Mouse (Mus musculus): ENCODE data around the gene Sphk2. TPM values are rescaled to one million over a fixed set of nuclear protein-coding genes. Genes with fewer than 3 reads are reported as not detected.

Sphk2 gene
- total and polyA plus RNA-seq, 3 experiments: 15.9 to 24.9 (median 18.2) TPM

DNA sequence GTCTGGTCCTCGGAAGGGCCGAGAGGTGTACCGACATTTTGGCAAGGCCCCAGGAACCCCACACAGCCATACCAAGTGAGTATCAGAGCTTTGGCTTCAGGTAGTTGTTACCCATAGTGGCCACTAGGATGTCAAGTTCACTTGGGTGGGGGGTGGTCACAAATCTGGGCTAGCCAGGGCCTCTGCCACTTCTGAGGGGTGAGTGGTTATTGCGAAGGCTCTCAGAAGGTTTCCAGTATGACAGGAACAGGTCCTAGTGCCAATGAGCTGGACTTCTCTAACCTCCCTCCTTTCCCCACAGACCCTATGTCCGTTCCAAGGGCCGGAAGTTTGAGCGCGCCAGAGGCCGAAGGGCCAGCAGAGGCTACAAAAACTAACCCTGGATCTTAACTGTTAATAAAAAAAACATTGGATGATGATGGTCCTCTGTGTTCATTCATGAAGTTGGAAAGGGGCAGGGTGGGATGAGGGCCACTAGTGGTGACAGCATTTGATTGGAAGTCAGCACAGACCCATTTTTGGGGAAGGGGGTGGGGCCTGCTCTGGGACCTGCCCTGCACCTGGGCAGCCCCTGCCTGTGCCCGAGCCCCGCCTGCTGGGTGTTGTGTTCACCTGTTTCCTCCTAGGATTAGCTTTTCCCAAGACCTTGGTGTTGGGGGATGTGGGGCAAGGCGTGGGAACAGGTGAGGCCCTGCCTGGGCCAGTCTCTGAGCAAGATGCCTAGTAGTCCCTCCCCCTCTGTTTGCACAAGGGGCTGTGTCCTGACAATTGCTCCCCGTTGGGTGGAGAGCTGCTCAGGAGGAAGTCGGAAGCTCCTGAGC, 2.8 kb upstream of the Sphk2 start, which contains the start of gene Fam83e:
Gene Fam83e, plus strand, starts transcription at position 800 of the 821 bp plus-strand sequence.
- peaks cover 3% of the 10 kb centered on the region for H3K36me3 ChIP-seq (ENCODE audit: control insufficient read depth, insufficient read depth, low read length)
- H3K9ac ChIP-seq (ENCODE audit: low read depth, low read length): no peak within 1 kb of the TSS
- WGBS: 73% methylated on average over 14 of the region's 14 CpGs
- H3K4me1 ChIP-seq (ENCODE audit: control insufficient read depth, insufficient read depth, low read length): peaks cover 8% of the 10 kb centered on the region
- no peaks in the 10 kb centered on the region; the same call in 1 of the 2 replicates for H3K79me2 ChIP-seq (replicated peaks; ENCODE audit: control insufficient read depth, insufficient read depth, low read length)
- no peak for TF ChIP-seq EP300 (IDR thresholded peaks at IDR 0.05; ENCODE audit: insufficient read depth, low read depth, low read length)
- TF ChIP-seq CTCF (IDR thresholded peaks at IDR 0.05): peak; percentile 35
- H3K27ac ChIP-seq: no peak within 1 kb of the TSS
- intact Hi-C loops (cut with DNase I): loop anchor here (5.0 kb wide), 1 partner anchor 87 kb away; no protein-coding TSS in a partner anchor
- no peak within 1 kb of the TSS for H3K4me3 ChIP-seq
- no peaks in the 10 kb centered on the region for H3K27me3 ChIP-seq (ENCODE audit: control insufficient read depth, insufficient read depth, low read length)
- peak in 1 of 2 experiments; percentile 25 for DNase-seq

DNA sequence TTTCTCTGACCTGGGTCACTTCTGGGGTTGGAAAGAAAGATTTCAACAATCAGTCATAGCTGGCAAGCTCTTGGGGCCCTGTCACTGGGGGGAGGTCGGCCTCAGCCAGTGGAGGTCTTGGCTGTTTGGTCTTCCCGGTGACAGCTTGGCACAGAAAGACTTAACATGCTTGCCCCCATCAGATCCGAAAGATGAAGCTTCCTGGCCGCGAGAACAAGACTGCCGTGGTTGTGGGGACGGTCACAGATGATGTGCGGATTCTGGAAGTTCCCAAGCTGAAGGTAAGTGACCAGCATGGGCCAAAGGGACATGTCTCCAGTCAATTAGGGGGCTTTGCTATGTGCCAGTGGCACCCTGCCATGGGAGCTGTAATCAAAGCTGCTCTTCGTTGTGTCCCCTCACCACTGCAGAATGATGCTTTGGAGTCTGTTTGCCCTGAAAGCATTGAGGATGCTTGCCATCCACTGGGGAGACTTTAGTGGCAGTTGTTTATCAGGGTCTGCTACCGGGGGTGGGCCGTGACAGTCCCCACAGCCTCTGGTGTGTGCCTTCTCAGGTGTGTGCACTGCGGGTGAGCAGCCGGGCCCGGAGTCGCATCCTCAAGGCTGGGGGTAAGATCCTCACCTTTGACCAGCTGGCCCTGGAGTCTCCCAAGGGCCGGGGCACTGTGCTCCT, 2.1 kb upstream of the Sphk2 start:
- H3K36me3 ChIP-seq (ENCODE audit: control insufficient read depth, insufficient read depth, low read length): peaks cover 3% of the 10 kb centered on the region
- DNase-seq: no peak
- no peaks in the 10 kb centered on the region for H3K27me3 ChIP-seq (ENCODE audit: control insufficient read depth, insufficient read depth, low read length)
- WGBS: 88% methylated on average over 16 of the region's 16 CpGs
- no peak overlapping the region for H3K9ac ChIP-seq (ENCODE audit: low read depth, low read length)
- no peak overlapping the region for H3K27ac ChIP-seq
- intact Hi-C loops (cut with DNase I): loop anchor here (5.0 to 10.0 kb wide), 3 partner anchors 87 to 975 kb away; partner anchors contain the start of genes Ccdc114, Emp3 and Vrk3
- H3K79me2 ChIP-seq (replicated peaks; ENCODE audit: control insufficient read depth, insufficient read depth, low read length): no peaks in the 10 kb centered on the region; the same call in 1 of the 2 replicates
- H3K4me3 ChIP-seq: no peak overlapping the region
- H3K4me1 ChIP-seq (ENCODE audit: control insufficient read depth, insufficient read depth, low read length): peaks cover 11% of the 10 kb centered on the region
- TF ChIP-seq CTCF (IDR thresholded peaks at IDR 0.05) (no peak), POLR2A (IDR thresholded peaks at IDR 0.05; ENCODE audit: insufficient read depth, low read depth, low read length) (no peak), EP300 (IDR thresholded peaks at IDR 0.05; ENCODE audit: insufficient read depth, low read depth, low read length) (no peak)

DNA sequence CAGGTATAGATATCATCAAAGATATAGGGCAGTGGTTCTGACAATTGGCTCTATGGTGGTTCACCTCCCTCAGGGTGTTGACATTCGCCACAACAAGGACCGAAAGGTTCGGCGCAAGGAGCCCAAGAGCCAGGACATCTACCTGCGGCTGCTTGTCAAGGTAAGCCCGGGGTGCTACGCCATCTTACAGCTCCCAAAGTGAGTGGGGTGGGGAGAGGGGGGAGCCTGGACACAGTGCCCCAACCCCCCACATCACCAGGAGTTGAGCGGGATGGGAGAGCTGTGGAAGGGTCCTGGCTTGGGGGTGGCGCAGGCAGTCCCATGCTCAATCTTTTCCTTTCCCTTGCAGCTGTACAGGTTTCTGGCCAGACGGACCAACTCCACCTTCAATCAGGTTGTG, 1.4 kb upstream of the Sphk2 start:
- Histone ChIP-seq H3K79me2 (replicated peaks; ENCODE audit: control insufficient read depth, insufficient read depth, low read length) (no peaks in the 10 kb centered on the region; the same call in 1 of the 2 replicates), H3K36me3 (ENCODE audit: control insufficient read depth, insufficient read depth, low read length) (peaks cover 3% of the 10 kb centered on the region), H3K27me3 (ENCODE audit: control insufficient read depth, insufficient read depth, low read length) (no peaks in the 10 kb centered on the region), H3K4me3 (peak overlapping the region; percentile 86), H3K27ac (no peak overlapping the region), H3K9ac (ENCODE audit: low read depth, low read length) (no peak overlapping the region), H3K4me1 (ENCODE audit: control insufficient read depth, insufficient read depth, low read length) (peaks cover 11% of the 10 kb centered on the region)
- TF ChIP-seq EP300 (IDR thresholded peaks at IDR 0.05; ENCODE audit: insufficient read depth, low read depth, low read length) (no peak), POLR2A (IDR thresholded peaks at IDR 0.05; ENCODE audit: insufficient read depth, low read depth, low read length) (no peak), CTCF (IDR thresholded peaks at IDR 0.05) (no peak)
- intact Hi-C loops (cut with DNase I): loop anchor here (5.0 to 10.0 kb wide), 2 partner anchors 203 to 974 kb away; partner anchors contain the start of genes Ccdc114, Emp3 and Vrk3
- DNase-seq: no peak
- 78% methylated on average over 10 of the region's 10 CpGs for WGBS

DNA sequence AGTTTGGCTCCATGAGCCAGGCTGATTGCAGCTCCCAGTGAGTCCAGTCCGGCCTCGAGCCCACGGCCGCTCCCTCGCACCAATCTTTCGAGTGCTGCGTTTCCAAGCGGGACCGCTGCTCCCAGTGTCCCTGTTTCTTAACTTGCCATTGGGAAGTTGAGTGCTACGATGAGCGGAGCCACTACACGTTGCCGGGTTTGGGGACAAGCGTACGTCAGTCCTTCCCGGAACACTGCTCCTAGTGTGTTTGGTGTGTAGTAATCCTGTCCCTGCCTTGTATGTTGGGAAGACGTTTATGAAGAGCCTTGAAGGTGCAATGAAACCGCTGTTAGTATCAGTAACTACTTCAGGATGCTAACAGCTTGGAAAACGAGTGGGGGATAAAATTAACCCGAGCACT, 529 bp upstream of the Sphk2 start:
- H3K79me2 ChIP-seq (replicated peaks; ENCODE audit: control insufficient read depth, insufficient read depth, low read length): no peaks in the 10 kb centered on the region; the same call in 1 of the 2 replicates
- intact Hi-C loops (cut with DNase I): loop anchor here (1.0 to 10.0 kb wide), 3 partner anchors 113 to 974 kb away; partner anchors contain the start of genes Ccdc114, Emp3 and Vrk3

DNA sequence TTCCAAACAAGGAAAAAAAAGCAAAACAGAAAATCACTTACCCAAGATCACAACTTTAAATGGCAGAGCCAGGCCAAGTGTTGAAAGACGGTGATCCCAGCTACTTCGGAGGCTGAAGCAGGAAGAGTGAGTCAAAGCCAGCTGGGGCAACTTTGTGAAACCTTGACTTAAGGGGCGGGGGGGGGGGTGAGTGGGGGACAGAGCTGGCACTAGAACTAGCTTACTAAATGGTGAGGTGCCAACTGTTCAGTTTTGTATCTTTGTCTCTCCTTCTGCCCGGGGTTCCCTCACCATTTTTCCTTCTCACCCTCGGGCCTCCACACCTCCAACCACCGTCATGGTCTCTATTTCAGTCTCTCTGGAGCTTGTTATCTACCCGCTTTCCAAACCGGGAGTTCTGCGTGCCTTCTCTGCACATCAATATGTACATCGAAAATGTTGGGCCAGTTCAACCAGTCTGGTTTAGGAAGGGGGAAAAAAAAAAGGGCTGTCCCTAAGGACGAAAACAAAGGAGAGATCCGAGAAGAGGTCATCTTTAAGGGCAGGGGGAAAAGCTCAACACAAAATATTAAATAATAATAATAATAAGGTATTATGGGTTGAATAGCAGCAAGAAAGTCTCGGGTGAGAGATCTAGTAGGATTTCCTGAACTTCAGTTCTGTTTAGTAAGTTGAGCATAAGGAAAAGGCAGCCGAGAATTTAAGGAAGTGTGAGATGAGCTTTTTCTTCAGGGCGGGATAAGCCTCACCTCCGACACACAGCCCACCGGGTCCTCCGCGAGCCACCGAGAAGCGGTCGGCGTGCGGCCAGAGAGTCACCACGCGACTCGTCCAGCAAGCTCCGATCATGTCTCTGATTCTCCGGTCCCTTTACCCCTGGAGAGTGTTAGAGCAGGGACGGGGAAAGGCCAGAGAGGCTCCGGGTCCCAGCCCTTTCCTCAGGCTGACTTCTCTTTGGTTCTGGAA, 567 bp downstream of the Sphk2 start:
- TF ChIP-seq EP300 (IDR thresholded peaks at IDR 0.05; ENCODE audit: insufficient read depth, low read depth, low read length) (no peak), POLR2A (IDR thresholded peaks at IDR 0.05; ENCODE audit: insufficient read depth, low read depth, low read length) (no peak), CTCF (IDR thresholded peaks at IDR 0.05) (no peak)
- intact Hi-C loops (cut with DNase I): loop anchor here (5.0 to 10.0 kb wide), 2 partner anchors 205 to 972 kb away; partner anchors contain the start of genes Ccdc114, Emp3 and Vrk3
- Histone ChIP-seq H3K36me3 (ENCODE audit: control insufficient read depth, insufficient read depth, low read length) (peaks cover 6% of the 10 kb centered on the region), H3K9ac (ENCODE audit: low read depth, low read length) (peak overlapping the region; percentile 95), H3K27me3 (ENCODE audit: control insufficient read depth, insufficient read depth, low read length) (no peaks in the 10 kb centered on the region), H3K79me2 (replicated peaks; ENCODE audit: control insufficient read depth, insufficient read depth, low read length) (no peaks in the 10 kb centered on the region; the same call in 1 of the 2 replicates), H3K4me3 (peak overlapping the region; percentile 86), H3K27ac (peak overlapping the region; percentile 96), H3K4me1 (ENCODE audit: control insufficient read depth, insufficient read depth, low read length) (peaks cover 12% of the 10 kb centered on the region)
- whole genome bisulfite sequencing: 4% methylated on average over 31 of the region's 31 CpGs
- DNase-seq: peak in 1 of 2 experiments; percentile 23

More for the DNA sequence above, 529 bp upstream of the Sphk2 start:
- peak overlapping the region; percentile 96 for H3K27ac ChIP-seq
- H3K4me3 ChIP-seq: peak overlapping the region; percentile 86
- peak overlapping the region; percentile 83 for H3K9ac ChIP-seq (ENCODE audit: low read depth, low read length)
- H3K27me3 ChIP-seq (ENCODE audit: control insufficient read depth, insufficient read depth, low read length): no peaks in the 10 kb centered on the region
- under 1% methylated on average over 20 of the region's 20 CpGs for WGBS
- TF ChIP-seq EP300 (IDR thresholded peaks at IDR 0.05; ENCODE audit: insufficient read depth, low read depth, low read length) (no peak), POLR2A (IDR thresholded peaks at IDR 0.05; ENCODE audit: insufficient read depth, low read depth, low read length) (no peak), CTCF (IDR thresholded peaks at IDR 0.05) (no peak)
- DNase-seq: no peak
- H3K36me3 ChIP-seq (ENCODE audit: control insufficient read depth, insufficient read depth, low read length): peaks cover 3% of the 10 kb centered on the region
- H3K4me1 ChIP-seq (ENCODE audit: control insufficient read depth, insufficient read depth, low read length): peaks cover 12% of the 10 kb centered on the region

All from heart, adult 2 months (tissue).